Mouse (Mus musculus) C2C12 (cell line): ENCODE results near the gene AF067061.
"Not testable (repeated sequence)": the region's sequence is repeated elsewhere in the genome, so short reads cannot be mapped to it uniquely, and the experiment has no call there.

Source experiments
- CEBPB ChIP-seq: IDR thresholded peaks from one replicate; pipeline ENCODE4 v1.6.1; 2011; ENCODE audit warnings: low read depth, mild to moderate bottlenecking, control low read depth, moderate library complexity
- CTCF ChIP-seq: IDR thresholded peaks from one replicate; pipeline ENCODE4 v1.5.1; 2011; ENCODE audit not compliant: control insufficient read depth, insufficient read depth, insufficient read length
- MAX ChIP-seq: IDR thresholded peaks from one replicate; pipeline ENCODE4 v1.6.1; 2011; ENCODE audit warnings: mild to moderate bottlenecking, control low read depth
- MYOD1 ChIP-seq: IDR thresholded peaks from one replicate; pipeline ENCODE4 v1.6.1; 2011; ENCODE audit warnings: low read depth; ENCODE audit not compliant: control insufficient read depth, insufficient read length
- MYOG ChIP-seq: IDR thresholded peaks from one replicate; pipeline ENCODE4 v1.6.1; 2011; ENCODE audit not compliant: control insufficient read depth, insufficient read length; ENCODE audit errors: extremely low read depth
- USF1 ChIP-seq: IDR thresholded peaks from one replicate; pipeline ENCODE4 v1.6.1; 2011; ENCODE audit warnings: low read depth, mild to moderate bottlenecking, control low read depth, moderate library complexity

GRCm38 (mm10) chr13:120277837-120278236 lies 14.9 kb downstream of the AF067061 start:
- not testable (repeated sequence) for TF ChIP-seq CTCF, USF1, MYOG, MYOD1, MAX, CEBPB
